Mouse (Mus musculus) adrenal gland, postnatal 14 days (tissue): Measurements from ENCODE around the gene Pms1. TPM values are rescaled to one million over a fixed set of nuclear protein-coding genes. Genes with fewer than 3 reads are reported as not detected.
"Not testable (repeated sequence)": the region's sequence is repeated elsewhere in the genome, so short reads cannot be mapped to it uniquely, and the experiment has no call there.

ENCODE experiments used
- DNase-seq: peaks from one replicate; pipeline ENCODE4 v3.0.0; 2021; ENCODE audit warnings: mixed read lengths
- long read RNA-seq, 2 experiments: library from polyadenylated mRNA; stranded (forward); transcript quantifications; one replicate each; pipeline ENCODE4 v2.0.0; 2021
- total RNA-seq: library from RNA; stranded (reverse); gene quantifications from 2 replicates; pipeline ENCODE4 v1.2.3, GENCODE M21; 2021

The Pms1 gene
- total RNA-seq, result 4.6 and 5.7 TPM in 2 replicates
- long read RNA-seq, experiment 1, partial matches to known transcripts, result 1 of 4 reads
- long read RNA-seq, experiment 1, other reads (novel, unspliced or antisense), result 2 of 4 reads
- long read RNA-seq, experiment 2, partial matches to known transcripts, result 0 of 1 reads
- long read RNA-seq, experiment 2, other reads (novel, unspliced or antisense), result 0 of 1 reads

DNA sequence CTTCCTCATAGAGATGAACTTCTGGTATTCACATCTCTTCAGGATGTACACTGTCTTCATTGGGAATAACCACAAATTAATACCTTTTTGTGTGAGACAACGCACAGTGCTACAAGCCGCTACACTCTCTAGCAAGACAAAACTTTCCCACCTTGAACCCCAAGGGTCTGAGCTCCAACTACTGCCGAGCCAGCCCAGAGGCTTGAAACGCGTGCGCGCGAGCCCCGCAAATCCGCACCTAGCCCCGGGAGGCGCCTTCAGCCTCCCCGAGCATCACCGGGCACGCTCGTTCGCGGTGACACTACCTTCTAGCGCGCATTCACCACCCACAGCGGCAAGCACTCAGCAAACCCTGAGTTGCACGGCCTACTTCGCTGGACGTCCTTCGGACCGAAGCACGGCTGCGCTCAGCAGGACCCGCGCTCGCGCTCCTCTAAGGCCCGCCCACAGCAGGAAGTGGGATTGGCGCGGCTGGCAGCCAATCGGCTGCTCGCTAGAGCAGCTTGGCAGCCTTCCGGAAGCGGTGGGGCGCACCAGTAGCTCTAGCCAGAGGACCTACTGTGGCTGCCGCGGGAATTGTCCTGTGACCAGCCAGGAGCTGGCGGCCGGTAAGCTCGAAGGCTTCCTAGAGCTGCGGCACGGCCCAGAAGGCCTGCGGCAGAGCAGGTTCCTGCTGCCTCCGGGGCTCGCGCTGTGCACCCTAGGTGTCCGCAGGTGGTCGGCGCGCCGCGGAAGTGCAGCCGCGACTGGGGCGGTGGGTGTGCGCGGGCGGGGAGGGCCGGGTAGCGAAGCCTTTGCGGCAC lies at the start of gene Pms1, which contains the start of the genes Ormdl1 and Gm28778:
Gene Pms1, minus strand, starts transcription at position 438 of the 803 bp plus-strand sequence.
Gene Ormdl1, plus strand, starts transcription at position 515 of the 803 bp plus-strand sequence.
Gene Gm28778, plus strand, starts transcription at position 531 of the 803 bp plus-strand sequence.
- DNase-seq, result peak; percentile 97

- DNase-seq, result no peak
These were observed 44.3 kb upstream of the Pms1 start for GRCm38 (mm10) chr1:53341071-53341470.

DNA sequence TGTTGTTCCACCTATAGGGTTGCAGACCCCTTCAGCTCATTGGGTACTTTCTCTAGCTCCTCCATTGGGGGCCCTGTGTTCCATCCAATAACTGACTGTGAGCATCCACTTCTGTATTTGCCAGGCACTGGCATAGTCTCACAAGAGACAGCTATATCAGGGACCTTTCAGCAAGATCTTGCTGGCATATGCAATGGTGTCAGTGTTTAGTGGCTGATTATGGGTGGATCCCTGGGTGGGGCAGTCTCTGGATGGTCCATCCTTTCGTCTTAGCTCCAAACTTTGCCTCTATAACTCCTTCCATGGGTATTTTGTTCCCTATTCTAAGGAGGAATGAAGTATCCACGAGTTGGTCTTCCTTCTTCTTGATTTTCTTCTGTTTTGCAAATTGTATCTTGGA lies 40.6 kb upstream of the Pms1 start:
- not testable (repeated sequence) for DNase-seq

DNA sequence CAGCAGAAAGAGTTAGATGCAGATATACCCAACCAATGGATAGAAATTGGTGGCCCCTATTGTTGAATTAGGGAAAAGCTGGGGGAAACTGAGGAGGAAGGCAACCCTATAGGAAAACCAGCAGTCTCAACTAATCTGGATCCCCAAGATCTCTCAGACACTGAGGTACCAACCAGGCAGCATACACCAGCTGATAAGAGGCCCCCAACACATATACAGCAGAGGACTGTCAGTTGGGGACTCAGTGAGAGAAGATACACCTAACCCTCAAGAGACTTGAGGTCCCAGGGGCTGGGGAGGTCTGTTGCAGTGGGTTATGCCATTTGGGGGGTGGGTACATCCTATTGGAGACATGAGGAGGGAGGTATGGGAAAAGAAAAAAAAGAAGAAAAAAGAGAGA lies 38.6 kb upstream of the Pms1 start:
- DNase-seq, result no peak

DNA sequence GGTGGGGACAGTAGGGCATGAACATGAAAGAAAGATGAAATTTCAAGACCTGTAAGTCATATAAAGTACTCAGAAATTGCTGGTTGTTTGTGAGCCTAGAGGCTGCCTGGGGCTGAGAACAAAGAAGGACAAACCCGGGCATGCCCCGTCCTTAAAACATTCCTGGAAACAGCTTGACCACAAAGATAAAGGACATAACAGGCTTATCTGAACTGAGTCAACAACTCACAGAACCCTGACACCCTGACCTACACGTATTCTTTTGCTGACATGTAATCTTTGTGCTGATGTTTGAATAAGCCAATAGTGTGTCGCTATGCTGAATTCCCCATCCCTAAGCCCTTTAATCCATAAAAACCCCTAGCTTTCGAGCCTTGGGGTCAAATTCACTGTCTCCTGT lies 36.7 kb upstream of the Pms1 start:
- not testable (repeated sequence) for DNase-seq

GRCm38 (mm10) chr1:53324827-53325494 lies 28.1 kb upstream of the Pms1 start:
- no peak for DNase-seq

- no peak for DNase-seq
These were observed 27.5 kb upstream of the Pms1 start for GRCm38 (mm10) chr1:53324277-53324676.

DNA sequence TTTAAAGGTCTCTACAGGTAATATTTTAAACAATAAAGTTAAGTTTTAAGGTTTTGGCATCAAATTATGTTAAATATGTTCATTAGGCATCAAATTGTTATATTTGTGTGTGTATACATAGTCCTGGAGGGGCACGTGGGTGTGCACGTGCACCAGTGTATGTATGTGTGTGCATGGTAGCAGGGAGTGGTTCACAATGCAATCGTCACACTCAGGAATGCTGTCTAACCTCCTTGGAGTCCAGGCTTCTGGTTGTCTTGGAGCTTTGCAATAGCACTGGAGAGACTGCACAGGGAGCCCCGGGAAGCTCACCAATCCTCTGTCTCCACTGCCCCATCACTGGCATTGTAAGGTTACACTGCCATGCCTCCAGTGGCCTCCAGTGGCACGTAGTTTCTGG lies 26.4 kb upstream of the Pms1 start:
- no peak for DNase-seq

GRCm38 (mm10) chr1:53321662-53322344 lies 25.0 kb upstream of the Pms1 start:
- no peak for DNase-seq

GRCm38 (mm10) chr1:53312989-53313967 lies 16.5 kb upstream of the Pms1 start, which contains the start of gene Osgepl1:
TSS of gene Osgepl1 (plus strand) at chr1:53313624.
- DNase-seq, result peak; percentile 91

DNA sequence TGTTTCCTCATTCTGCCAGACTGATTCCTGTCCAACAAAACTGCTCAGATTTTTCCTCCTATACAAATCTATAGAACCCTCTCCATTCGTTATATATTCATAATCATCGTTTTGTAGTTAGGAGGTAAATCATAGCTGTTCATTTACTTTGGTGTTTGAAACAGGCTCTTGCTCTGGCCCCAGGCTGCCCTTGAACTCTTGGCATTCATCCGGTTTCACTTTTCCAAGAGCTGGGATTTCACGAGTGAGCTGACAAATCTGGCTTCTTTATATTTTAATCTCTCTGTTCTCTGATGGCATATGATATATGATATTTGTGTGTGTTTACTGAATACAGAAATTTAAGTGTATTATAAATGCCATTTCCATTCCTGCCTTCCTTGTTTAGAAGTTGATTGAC lies 3.7 kb upstream of the Pms1 start:
- DNase-seq, result peak; percentile 27

- DNase-seq, result no peak
These were observed 5.6 kb downstream of the Pms1 start for GRCm38 (mm10) chr1:53291197-53291596.

DNA sequence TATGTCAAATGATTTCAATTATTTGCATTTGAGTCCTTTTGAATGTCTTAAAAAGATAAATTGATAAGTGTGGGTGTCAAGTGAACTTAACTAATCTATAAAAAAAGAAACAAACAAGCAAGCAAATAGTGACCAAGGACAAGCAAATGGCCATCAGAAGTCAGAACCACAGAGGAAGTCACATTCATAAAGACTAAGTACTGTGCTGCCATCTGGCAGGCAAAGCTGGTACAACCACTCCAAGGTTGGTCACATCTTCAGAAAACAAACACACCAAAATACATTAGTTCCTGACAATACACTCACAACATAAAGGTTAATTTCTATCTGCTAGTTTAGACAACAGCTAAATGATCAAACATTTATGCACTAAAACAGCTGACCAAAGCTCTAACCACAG lies 24.2 kb downstream of the Pms1 start:
- peak; percentile 46 for DNase-seq

DNA sequence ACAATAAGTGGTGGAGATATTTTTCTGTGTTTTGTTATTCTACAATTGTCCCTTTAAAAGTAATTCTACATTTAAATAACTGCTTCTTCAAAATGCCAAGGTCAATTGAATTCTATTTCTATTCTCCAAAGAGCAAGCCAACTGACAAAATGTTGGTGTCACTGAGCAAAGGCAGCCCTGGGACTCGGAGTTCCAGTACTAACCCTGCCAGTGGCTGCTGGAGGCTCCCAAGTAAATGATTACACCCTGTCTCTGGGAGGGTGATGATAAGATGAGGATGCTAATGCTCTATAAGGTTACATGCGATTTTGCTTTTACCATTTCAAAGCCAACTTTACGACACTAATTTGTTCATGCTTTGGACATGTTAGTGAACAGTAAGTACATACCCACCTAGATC lies 26.9 kb downstream of the Pms1 start:
- peak; percentile 14 for DNase-seq

GRCm38 (mm10) chr1:53264958-53265612 lies 31.7 kb downstream of the Pms1 start:
- not testable (repeated sequence) for DNase-seq

DNA sequence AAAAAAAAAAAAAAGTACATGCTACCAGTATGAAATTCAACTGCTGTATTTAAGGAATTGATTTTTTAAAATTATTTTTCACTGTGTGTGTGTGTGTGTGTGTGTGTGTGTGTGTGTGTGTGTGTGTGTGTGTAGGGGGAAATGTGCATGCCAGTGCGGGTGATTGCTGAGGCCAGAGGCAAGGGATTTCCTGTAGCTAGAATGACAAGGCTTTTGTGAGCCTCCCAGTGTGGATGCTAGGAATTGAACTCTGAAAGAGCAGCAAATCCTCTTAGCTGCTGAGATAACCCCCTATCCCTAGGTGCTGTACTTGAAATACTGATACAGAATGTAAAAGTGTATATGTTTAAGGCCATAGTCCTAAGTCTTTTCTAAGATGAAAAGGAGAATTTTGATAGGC lies 70.8 kb downstream of the Pms1 start:
- DNase-seq, result no peak

DNA sequence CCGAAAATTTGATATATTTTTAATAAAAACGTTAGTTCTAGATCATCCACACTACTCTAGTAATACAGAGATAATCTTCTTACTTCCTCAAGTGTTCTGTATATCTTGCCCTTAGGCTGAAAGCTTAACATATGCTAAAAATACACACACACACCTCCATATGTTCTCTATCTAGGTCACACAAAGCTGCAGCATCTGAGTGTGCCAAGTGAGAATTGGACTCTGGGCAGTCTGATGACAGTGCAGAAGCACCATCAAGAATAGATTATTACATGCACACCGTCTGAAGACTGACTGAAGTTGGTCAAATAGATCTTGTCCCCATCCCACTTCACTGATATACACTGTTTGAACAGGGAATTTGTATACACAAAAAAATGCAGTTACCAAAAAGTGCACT lies 71.2 kb downstream of the Pms1 start:
- DNase-seq, result no peak

DNA sequence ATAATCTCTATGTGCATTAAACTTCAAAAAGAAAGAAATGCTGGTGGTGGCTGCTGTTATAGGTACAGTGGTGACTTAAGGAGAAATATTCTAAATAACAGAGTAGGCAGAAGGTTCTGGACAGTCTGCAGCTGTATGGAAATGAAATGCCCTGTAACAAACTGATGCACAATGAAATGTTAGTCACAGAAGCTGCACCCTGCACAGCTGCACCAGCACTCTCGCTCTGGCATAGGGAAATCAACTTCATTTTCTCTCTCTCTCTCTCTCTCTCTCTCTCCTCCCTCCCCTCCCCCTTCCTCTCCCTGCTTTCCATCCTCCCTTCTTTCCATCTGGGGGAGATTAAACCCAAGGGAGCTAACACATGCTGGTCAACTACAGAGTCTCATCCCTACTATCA lies 72.0 kb downstream of the Pms1 start:
- DNase-seq, result no peak

DNA sequence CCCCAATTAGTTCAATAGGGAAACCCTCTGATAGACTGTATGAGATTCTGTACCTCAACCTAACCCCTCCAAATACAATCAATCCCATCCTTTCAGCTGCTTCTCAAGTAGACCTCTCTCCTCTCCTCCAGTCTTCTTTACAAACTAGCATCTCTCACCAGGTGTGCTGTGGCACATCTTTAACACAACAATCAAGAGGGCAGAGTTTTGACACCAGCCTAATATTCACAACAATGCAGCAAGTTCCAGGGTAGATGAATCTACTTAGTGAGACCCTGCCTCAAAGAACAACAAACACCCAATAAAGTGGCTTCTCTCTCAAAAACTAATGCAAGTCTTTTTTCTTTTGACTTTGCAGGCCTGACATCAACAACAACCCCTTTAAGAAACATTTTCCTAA lies 86.7 kb downstream of the Pms1 start:
- DNase-seq, result no peak

GRCm38 (mm10) chr1:53203902-53204301 lies 92.9 kb downstream of the Pms1 start:
- no peak for DNase-seq
